Mouse (Mus musculus): Measurements from ENCODE around the gene Aig1. TPM values are rescaled to one million over a fixed set of nuclear protein-coding genes. Genes with fewer than 3 reads are reported as not detected.

Aig1 gene
- 12.6 to 19.4 TPM (median 15.3 TPM) in 4 replicates for total RNA-seq (2023)

DNA sequence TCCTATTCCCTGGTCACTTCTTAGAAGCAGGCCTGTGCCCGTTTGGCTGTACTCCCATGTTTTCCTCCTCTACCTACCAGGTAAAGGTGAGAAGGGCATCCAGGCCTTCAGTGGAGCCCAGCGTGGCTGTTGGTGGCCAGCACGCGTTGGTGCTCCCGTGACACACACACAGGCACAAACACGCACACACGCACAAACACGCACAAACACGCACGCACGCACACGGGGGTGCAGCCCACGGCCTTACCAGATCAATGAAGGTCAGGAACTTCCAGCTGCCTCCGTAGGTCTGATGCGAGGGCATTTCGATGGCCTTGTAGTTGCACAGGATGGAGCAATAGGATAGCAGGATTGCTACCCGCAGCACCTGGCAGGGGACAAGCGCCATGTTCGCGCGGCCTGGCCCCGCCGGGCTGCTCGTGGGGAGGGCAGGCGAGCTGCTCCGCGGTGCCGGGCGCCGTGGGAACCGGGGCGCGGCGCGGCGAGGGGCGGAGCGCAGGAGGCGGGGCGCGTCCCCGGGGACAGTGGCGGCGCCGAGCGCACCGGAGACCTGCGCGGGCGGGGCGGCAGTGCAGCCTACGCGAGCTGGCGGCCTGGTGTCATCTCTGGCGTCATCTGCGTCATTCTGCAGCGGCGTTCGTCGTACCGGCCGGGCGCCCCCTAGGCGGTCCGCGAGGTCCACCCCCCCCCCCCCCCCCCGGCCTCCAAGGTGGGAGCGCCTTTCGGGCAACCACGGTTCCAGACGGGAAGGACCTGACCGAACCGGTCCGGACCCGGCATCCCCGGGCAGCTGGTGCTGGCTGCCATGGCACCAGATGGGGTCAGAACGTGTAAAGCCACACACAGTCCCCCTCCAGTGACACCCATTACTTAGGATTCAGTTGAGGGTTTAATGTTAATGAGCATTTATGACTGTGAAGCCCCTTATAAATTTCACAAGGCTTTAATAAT is at the start of gene Aig1:
Gene Aig1, minus strand, starts transcription at position 610 of the 951 bp plus-strand sequence.

Other genes with a start within 250 kb of the Aig1 start
- 99.9 to 110 TPM (median 104 TPM) in 4 replicates for gene Hivep2, start 97.1 kb upstream of the Aig1 start, total RNA-seq (2023)

Measured in B cell, adult 62 days (primary cell).